Mouse (Mus musculus) olfactory bulb, adult 2 months (tissue): Measurements from ENCODE around the gene Fem1b.
"Not testable (repeated sequence)": the region's sequence is repeated elsewhere in the genome, so short reads cannot be mapped to it uniquely, and the experiment has no call there.

Experiments used
- CTCF ChIP-seq: fragments of 200-500 bp; IDR thresholded peaks from 2 replicates; pipeline ENCODE4 v1.5.1; 2012; ENCODE audit warnings: low read depth, mild to moderate bottlenecking, low read length, moderate library complexity; ENCODE audit not compliant: insufficient read depth
- POLR2A ChIP-seq: fragments of 200-500 bp; IDR thresholded peaks from 2 replicates; pipeline ENCODE4 v1.6.1; 2012; ENCODE audit warnings: mild to moderate bottlenecking, low read depth, low read length, moderate library complexity; ENCODE audit not compliant: insufficient read depth

DNA sequence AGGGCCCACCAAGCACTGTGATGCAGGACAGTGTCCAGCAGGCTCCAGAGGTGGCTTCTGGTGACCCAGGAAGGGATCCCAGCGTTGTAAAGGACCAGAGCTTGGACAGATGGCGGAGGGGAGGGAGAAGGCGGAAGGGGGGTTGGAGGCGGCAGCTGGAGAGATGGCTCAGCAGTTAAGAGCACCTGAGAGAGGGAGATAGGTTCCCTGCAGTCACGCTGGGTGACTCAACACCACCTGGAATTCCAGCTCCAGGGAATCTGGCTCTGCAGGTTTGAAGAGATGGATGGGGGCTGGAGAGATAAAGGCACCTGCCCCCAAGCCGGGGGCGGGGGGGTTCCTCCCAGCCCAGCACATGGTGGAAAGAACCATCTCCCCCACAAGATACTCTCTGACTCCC is 48.4 kb upstream of the Fem1b start:
- TF ChIP-seq POLR2A, CTCF: not testable (repeated sequence)
